Mouse (Mus musculus) embryonic facial prominence, embryonic 15.5 days (tissue): ENCODE data around the gene Ccdc62. TPM values are rescaled to one million over a fixed set of nuclear protein-coding genes. Genes with fewer than 3 reads are reported as not detected.
A peak's percentile ranks its signal among the peaks of the same experiment; 100 is the strongest.

ENCODE experiments used
- ATAC-seq: fragments of 200-750 bp; cut with Nextera tagmentation; 2 replicates; pipeline ENCODE4 v1.8.0; 2017; ENCODE audit warnings: low read depth, moderate TSS enrichment; ENCODE audit not compliant: insufficient number of reproducible peaks, low FRiP score, low TSS enrichment
- H3K27ac ChIP-seq: fragments of 300-500 bp; sonication (generic); replicated peaks from 2 replicates; pipeline ENCODE4 v1.5.1; 2015; ENCODE audit warnings: mild to moderate bottlenecking, inconsistent platforms
- H3K27me3 ChIP-seq: fragments of 300-500 bp; sonication (generic); 2 replicates; pipeline ENCODE4 v1.6.1; 2015; ENCODE audit warnings: inconsistent platforms
- H3K36me3 ChIP-seq: fragments of 300-500 bp; sonication (generic); 2 replicates; pipeline ENCODE4 v1.6.1; 2015; ENCODE audit warnings: mild to moderate bottlenecking, inconsistent platforms
- H3K4me1 ChIP-seq: fragments of 300-500 bp; sonication (generic); 2 replicates; pipeline ENCODE4 v1.6.1; 2015; ENCODE audit warnings: inconsistent platforms
- H3K4me2 ChIP-seq: fragments of 300-500 bp; sonication (generic); replicated peaks from 2 replicates; pipeline ENCODE4 v1.6.1; 2015; ENCODE audit warnings: mild to moderate bottlenecking, inconsistent platforms
- H3K4me3 ChIP-seq: fragments of 300-500 bp; sonication (generic); replicated peaks from 2 replicates; pipeline ENCODE4 v1.5.1; 2015; ENCODE audit warnings: mild to moderate bottlenecking, inconsistent platforms
- H3K9ac ChIP-seq: fragments of 300-500 bp; sonication (generic); 2 replicates; pipeline ENCODE4 v1.6.1; 2015; ENCODE audit warnings: inconsistent platforms
- H3K9me3 ChIP-seq: fragments of 300-500 bp; sonication (generic); replicated peaks from 2 replicates; pipeline ENCODE4 v1.6.1; 2016; ENCODE audit warnings: inconsistent platforms
- WGBS: fragments of 180-500 bp; shearing (Covaris S2); methylation state at CpG from one replicate; pipeline ENCODE4 v1.1.7; 2015; 5-methylcytosine and 5-hydroxymethylcytosine counted together
- microRNA-seq: library from miRNA; unstranded; fragments of <30 nt; microRNA quantifications from one replicate; pipeline ENCODE4, GENCODE M21; 2016; ENCODE audit warnings: borderline number of aligned reads
- polyA plus RNA-seq: library from polyadenylated mRNA; unstranded; fragments of >200 nt; fragmentation: Nextera tagmentation; extraction: Ambion mirVana; gene quantifications from 2 replicates; pipeline ENCODE4 v1.2.1, GENCODE M21; 2015

Ccdc62 gene
- polyA plus RNA-seq, 1 experiment from 2014 or later, result 7.5 TPM

DNA sequence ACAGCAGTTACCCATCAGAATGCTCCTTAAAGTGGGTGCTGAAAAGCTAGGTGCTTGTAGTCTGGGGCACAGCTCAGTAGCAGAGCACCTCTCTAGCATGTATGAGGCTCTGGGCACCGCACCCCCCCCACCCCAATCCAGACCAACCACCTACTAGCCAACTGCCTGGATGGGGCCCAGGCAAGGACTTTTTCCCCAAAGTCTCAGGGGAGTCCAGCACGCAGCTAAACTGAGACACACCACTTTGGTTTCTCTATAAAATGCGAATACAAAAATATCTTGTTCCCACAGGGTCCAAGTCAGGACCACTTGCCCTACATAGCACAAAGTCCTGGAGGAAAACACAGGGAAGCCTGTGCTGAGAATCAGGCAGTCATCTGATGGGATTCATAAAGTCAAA is 83.7 kb downstream of the Ccdc62 start:
- 61% methylated on average over 3 of the region's 3 CpGs for WGBS
- Histone ChIP-seq H3K4me3 (no peak overlapping the region), H3K4me1 (peaks cover 77% of the 10 kb centered on the region), H3K27me3 (no peaks in the 10 kb centered on the region), H3K9ac (no peak overlapping the region), H3K4me2 (no peak overlapping the region), H3K27ac (0 out of 2 replicates have a peak overlapping the region, but pooled peaks have one; percentile 63), H3K9me3 (no peaks in the 10 kb centered on the region), H3K36me3 (peaks cover 10% of the 10 kb centered on the region; the same call in 1 of the 2 replicates)
- no peak for ATAC-seq

DNA sequence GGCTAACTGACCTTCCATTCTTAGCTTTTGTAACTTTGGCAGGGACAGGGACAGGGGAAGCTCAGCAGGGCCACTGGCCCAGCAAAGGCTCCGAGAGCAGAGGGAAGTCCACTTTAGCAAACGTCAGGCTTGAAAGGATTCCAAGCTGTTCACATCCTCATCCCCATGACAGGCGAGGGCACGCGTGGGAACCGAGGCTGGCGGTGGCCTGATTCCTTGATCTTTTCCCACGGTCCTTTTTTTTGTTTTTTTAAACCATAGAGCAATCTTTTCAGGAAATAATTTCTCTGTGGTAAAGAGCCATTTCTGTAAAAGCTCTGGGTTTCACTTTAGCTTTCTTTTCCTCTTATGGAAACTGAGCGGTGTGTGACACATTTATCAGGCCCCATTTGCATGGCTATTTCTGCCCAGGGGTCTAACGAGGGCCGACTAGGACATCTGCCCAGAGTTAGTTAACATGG is 84.3 kb downstream of the Ccdc62 start:
- H3K4me1 ChIP-seq, result peaks cover 80% of the 10 kb centered on the region
- no peaks in the 10 kb centered on the region for H3K9me3 ChIP-seq
- H3K4me3 ChIP-seq, result no peak overlapping the region
- peaks cover 6% of the 10 kb centered on the region; the same call in 1 of the 2 replicates for H3K36me3 ChIP-seq
- H3K4me2 ChIP-seq, result no peak overlapping the region
- no peak overlapping the region for H3K9ac ChIP-seq
- WGBS, result 26% methylated on average over 11 of the region's 11 CpGs
- no peak for ATAC-seq
- H3K27ac ChIP-seq, result peak overlapping the region; percentile 63
- no peaks in the 10 kb centered on the region for H3K27me3 ChIP-seq

DNA sequence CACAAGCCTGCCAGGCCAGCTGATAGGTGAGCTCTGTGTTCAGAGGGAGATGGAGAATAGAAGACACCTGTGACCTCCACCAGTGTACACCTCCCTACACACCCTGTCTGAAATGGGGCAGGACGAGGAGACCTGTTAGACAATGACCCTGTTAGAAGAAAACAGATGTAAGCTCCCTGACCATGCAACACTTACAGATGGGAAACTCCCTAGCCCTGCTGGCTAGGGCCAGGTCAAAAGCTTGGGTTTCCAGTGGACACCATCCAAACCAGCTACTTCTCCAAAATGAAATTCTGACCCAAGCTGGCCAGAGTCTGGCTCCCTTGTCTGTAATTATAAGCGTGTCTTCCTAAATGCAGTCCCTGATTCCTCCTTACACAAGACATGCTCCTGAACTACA is 85.2 kb downstream of the Ccdc62 start:
- no peak overlapping the region for H3K27ac ChIP-seq
- no peak overlapping the region for H3K4me2 ChIP-seq
- WGBS, result 79% methylated on average over 2 of the region's 2 CpGs
- H3K4me3 ChIP-seq, result no peak overlapping the region
- no peaks in the 10 kb centered on the region for H3K36me3 ChIP-seq
- peaks cover 75% of the 10 kb centered on the region for H3K4me1 ChIP-seq
- no peak for ATAC-seq
- H3K9ac ChIP-seq, result no peak overlapping the region
- no peaks in the 10 kb centered on the region for H3K9me3 ChIP-seq
- H3K27me3 ChIP-seq, result no peaks in the 10 kb centered on the region

DNA sequence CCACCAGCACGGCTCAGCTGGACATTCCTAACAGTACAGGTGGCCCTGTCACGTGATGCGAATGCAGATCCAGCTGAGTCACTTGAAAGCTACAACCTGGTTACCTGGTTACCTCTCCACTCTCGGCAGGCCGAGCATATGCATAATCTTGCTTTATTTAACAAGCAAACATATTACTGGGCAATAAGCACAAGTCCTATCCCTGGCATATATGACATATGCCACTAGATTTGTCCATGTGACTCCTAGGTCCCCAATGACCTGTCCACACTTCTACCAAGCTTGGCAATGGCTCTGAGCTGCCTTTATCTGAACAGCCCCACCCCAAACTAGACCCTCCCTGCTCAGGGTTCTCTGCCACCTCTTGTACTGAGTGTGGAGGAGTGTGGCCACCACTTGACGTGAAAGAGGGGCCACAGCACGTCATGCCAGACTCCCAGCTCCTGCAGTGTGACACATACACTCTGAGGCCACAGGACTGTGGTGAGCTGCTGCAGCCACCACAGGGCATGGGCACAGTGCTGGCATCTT is 85.9 kb downstream of the Ccdc62 start:
- H3K36me3 ChIP-seq, result 0 out of 2 replicates have a peak, but pooled peaks cover 1% of the 10 kb centered on the region
- no peak overlapping the region for H3K4me3 ChIP-seq
- no peak overlapping the region for H3K9ac ChIP-seq
- no peak for ATAC-seq
- no peaks in the 10 kb centered on the region for H3K27me3 ChIP-seq
- 88% methylated on average over 7 of the region's 7 CpGs for WGBS
- H3K9me3 ChIP-seq, result no peaks in the 10 kb centered on the region
- H3K4me1 ChIP-seq, result peaks cover 69% of the 10 kb centered on the region
- no peak overlapping the region for H3K27ac ChIP-seq
- H3K4me2 ChIP-seq, result no peak overlapping the region

DNA sequence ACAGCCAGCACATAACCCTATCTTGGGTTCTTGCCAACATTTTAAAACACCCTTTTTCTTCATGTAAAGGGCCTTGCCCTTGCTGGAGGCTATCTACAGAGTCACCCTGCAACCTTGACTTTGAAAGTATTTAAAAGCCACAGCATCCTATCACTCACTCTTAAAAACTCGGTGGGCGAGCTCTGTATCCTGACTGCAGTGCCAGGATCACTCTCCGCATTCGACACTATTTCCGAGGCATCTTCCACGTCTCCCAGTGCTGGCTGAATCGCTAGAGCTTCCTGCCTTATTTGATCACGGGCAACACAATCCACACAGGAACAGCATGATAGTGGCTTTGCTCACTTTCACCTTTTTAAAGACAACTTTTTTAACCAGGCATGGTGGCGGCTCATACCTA is 87.5 kb downstream of the Ccdc62 start:
- Histone ChIP-seq H3K9ac (no peak overlapping the region), H3K36me3 (0 out of 2 replicates have a peak, but pooled peaks cover 6% of the 10 kb centered on the region), H3K27ac (no peak overlapping the region), H3K4me2 (no peak overlapping the region), H3K4me3 (no peak overlapping the region), H3K27me3 (no peaks in the 10 kb centered on the region), H3K9me3 (no peaks in the 10 kb centered on the region), H3K4me1 (peaks cover 53% of the 10 kb centered on the region)
- no peak for ATAC-seq
- WGBS, result 72% methylated on average over 9 of the region's 9 CpGs

DNA sequence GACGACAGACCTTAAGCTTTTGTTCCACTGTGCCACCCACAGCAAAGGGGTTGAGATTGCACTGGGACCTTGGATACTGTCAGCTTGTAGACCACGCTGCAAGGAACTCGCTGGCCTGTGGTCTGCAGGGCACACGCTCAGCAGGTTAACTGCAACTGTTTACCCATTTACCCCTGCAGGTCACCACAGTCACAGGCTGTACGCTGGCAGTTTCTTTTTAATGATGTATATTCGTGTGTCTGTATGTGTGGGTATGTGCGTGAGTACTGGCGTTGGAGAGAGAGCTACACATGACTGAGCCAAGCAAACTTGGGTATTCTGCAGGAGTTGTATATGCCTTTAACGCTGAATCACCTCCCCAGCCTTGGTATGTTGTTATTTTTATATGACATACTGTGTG is 88.2 kb downstream of the Ccdc62 start:
- WGBS, result 87% methylated on average over 9 of the region's 9 CpGs

More for the DNA sequence above, 88.2 kb downstream of the Ccdc62 start:
- no peaks in the 10 kb centered on the region for H3K9me3 ChIP-seq
- ATAC-seq, result no peak
- H3K9ac ChIP-seq, result no peak overlapping the region
- H3K27me3 ChIP-seq, result no peaks in the 10 kb centered on the region
- H3K36me3 ChIP-seq, result 0 out of 2 replicates have a peak, but pooled peaks cover 6% of the 10 kb centered on the region
- peaks cover 48% of the 10 kb centered on the region for H3K4me1 ChIP-seq
- H3K4me2 ChIP-seq, result no peak overlapping the region
- H3K4me3 ChIP-seq, result no peak overlapping the region
- H3K27ac ChIP-seq, result no peak overlapping the region

Small RNA genes lying within 50 kb of the gene (microRNA-seq; reads per million reads assigned to microRNA genes)
- not detected for gene Mir7032

Other genes starting within 250 kb of the Ccdc62 start
- 43.0 and 44.7 TPM in 2 replicates for gene Clip1, start 246.1 kb upstream of the Ccdc62 start, polyA plus RNA-seq
- gene Zcchc8, start 209.6 kb upstream of the Ccdc62 start, polyA plus RNA-seq, result 66.6 and 73.6 TPM in 2 replicates
- gene Rsrc2, start 181.3 kb upstream of the Ccdc62 start, polyA plus RNA-seq, result 111 and 113 TPM in 2 replicates
- gene Kntc1, start 181.0 kb upstream of the Ccdc62 start, polyA plus RNA-seq, result 19.8 and 19.9 TPM in 2 replicates
- gene Hcar2, start 65.2 kb upstream of the Ccdc62 start, polyA plus RNA-seq, result 5.0 and 7.5 TPM in 2 replicates
- 0.76 and 0.97 TPM in 2 replicates for gene Hcar1, start 50.7 kb upstream of the Ccdc62 start, polyA plus RNA-seq
- 128 TPM in 2 replicates for gene Denr, start 23.5 kb upstream of the Ccdc62 start, polyA plus RNA-seq
- 1.9 and 2.9 TPM in 2 replicates for gene Gm43518, start 3.3 kb upstream of the Ccdc62 start, polyA plus RNA-seq
- gene Hip1r, start 42.9 kb downstream of the Ccdc62 start, polyA plus RNA-seq, result 14.2 and 16.1 TPM in 2 replicates
- gene Vps37b, start 101.6 kb downstream of the Ccdc62 start, polyA plus RNA-seq, result 37.7 and 39.1 TPM in 2 replicates
- 2.4 and 2.9 TPM in 2 replicates for gene Abcb9, start 165.1 kb downstream of the Ccdc62 start, polyA plus RNA-seq
- gene Ogfod2, start 181.6 kb downstream of the Ccdc62 start, polyA plus RNA-seq, result 21.8 and 25.7 TPM in 2 replicates
- gene Arl6ip4, start 185.4 kb downstream of the Ccdc62 start, polyA plus RNA-seq, result 96.2 and 103 TPM in 2 replicates